Mouse (Mus musculus) MEL-GATA-1-ER (cell line): ENCODE results near the gene Gm16223.

Experiments
- DNase-seq: peaks from one replicate; pipeline ENCODE4 v3.0.0-alpha.2; 2012; ENCODE audit warnings: low read depth; ENCODE audit errors: extremely low read depth

The Gm16223 gene

GRCm38 (mm10) chr5:42212353-42212752 is 144.6 kb downstream of the Gm16223 start:
- no peak for DNase-seq

- no peak for DNase-seq
Observed at GRCm38 (mm10) chr5:42224840-42225239, 157.1 kb downstream of the Gm16223 start.

GRCm38 (mm10) chr5:42228631-42229030 is 160.9 kb downstream of the Gm16223 start:
- no peak for DNase-seq

- DNase-seq, result no peak
Observed at GRCm38 (mm10) chr5:42239291-42239690, 171.5 kb downstream of the Gm16223 start.

DNA sequence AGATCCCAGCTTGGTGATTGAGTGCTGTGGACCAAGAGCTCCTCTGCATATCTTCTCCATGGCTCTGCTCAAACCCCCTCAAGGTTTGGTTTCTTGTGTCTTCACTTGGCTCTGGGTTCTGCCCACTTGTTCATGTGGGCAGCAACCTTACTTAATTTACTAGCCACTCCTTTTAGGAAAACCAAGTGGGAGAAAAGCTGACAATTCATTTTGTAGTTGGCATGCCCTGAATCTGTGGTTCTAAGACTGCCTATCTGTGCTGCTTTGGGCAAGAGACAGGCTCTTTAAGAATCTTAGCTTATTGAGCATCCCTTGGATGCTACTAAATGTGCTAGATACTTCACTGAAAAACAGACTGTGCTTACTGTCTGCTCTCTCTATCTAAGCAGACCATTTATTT is 172.0 kb downstream of the Gm16223 start:
- DNase-seq, result no peak

DNA sequence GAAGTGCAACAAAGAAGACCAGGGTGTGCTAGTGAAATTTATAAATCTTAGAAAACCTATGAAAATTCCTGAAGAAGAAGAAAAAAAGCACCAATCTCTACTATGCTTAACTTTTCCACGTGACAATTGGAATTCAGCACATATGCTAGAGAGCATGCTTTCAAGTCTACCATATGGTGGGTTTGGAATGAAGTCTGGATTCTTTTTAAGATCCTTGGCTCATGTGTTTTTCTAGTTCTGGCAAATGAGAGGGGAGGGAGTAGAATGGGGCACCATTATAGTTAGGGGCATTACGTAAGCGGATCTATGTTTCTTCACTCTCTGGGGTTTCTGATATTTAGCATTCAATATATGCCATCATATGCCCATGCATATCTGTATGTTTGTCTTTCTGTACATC is 182.6 kb downstream of the Gm16223 start:
- DNase-seq, result no peak
